Mouse (Mus musculus) right cerebral cortex, adult 18-20 months (tissue): Measurements from ENCODE around the gene Wars.
A peak's percentile ranks its signal among the peaks of the same experiment; 100 is the strongest.

Source experiments
- DNase-seq: peaks from one replicate; pipeline ENCODE4 v3.0.0; 2022; ENCODE audit warnings: mixed read lengths

Wars gene

GRCm38 (mm10) chr12:108905620-108906302, 11.8 kb upstream of the Wars start:
- DNase-seq: no peak

GRCm38 (mm10) chr12:108904276-108904653, 10.3 kb upstream of the Wars start:
- no peak for DNase-seq

GRCm38 (mm10) chr12:108903600-108904275, 9.8 kb upstream of the Wars start:
- DNase-seq: peak; percentile 77

- DNase-seq: peak; percentile 87
Observed at GRCm38 (mm10) chr12:108902940-108903339, 9.0 kb upstream of the Wars start.

GRCm38 (mm10) chr12:108901346-108901745, 7.4 kb upstream of the Wars start:
- DNase-seq: no peak

GRCm38 (mm10) chr12:108896006-108896405, 2.0 kb upstream of the Wars start:
- no peak for DNase-seq

GRCm38 (mm10) chr12:108894432-108894816, 450 bp upstream of the Wars start:
- no peak for DNase-seq

GRCm38 (mm10) chr12:108892989-108893714, 822 bp downstream of the Wars start, which contains the start of gene Wdr25:
TSS of gene Wdr25 (plus strand) at chr12:108893631.
- no peak for DNase-seq

GRCm38 (mm10) chr12:108888632-108889031, 5.3 kb downstream of the Wars start:
- DNase-seq: no peak

- DNase-seq: no peak
Observed at GRCm38 (mm10) chr12:108887077-108887476, 6.9 kb downstream of the Wars start.

- no peak for DNase-seq
Observed at GRCm38 (mm10) chr12:108885906-108886305, 8.1 kb downstream of the Wars start.

- no peak for DNase-seq
Observed at GRCm38 (mm10) chr12:108882776-108883175, 11.2 kb downstream of the Wars start.

- no peak for DNase-seq
Observed at GRCm38 (mm10) chr12:108881192-108881591, 12.8 kb downstream of the Wars start.

- DNase-seq: no peak
Observed at GRCm38 (mm10) chr12:108880606-108881005, 13.4 kb downstream of the Wars start.

- no peak for DNase-seq
Observed at GRCm38 (mm10) chr12:108879138-108879537, 14.8 kb downstream of the Wars start.

GRCm38 (mm10) chr12:108873122-108873521, 20.9 kb downstream of the Wars start:
- no peak for DNase-seq

GRCm38 (mm10) chr12:108869575-108869974, 24.4 kb downstream of the Wars start:
- DNase-seq: no peak

GRCm38 (mm10) chr12:108865007-108865494, 28.9 kb downstream of the Wars start:
- no peak for DNase-seq

GRCm38 (mm10) chr12:108858486-108858885, 35.5 kb downstream of the Wars start:
- DNase-seq: no peak

- DNase-seq: no peak
Observed at GRCm38 (mm10) chr12:108857589-108858184, 36.3 kb downstream of the Wars start.

GRCm38 (mm10) chr12:108857109-108857508, 36.9 kb downstream of the Wars start:
- no peak for DNase-seq

- DNase-seq: no peak
Observed at GRCm38 (mm10) chr12:108856186-108856585, 37.8 kb downstream of the Wars start.

- no peak for DNase-seq
Observed at GRCm38 (mm10) chr12:108855081-108855480, 38.9 kb downstream of the Wars start.
